In genomic region chr8:3647561-3647960, GRCm38 (mm10) we compare ENCODE assay signal across 25 mouse cellular contexts. TPM values are rescaled to one million over a fixed set of nuclear protein-coding genes. Genes with fewer than 3 reads are reported as not detected.
DNase-seq lines count a peak whose midpoint lies in the region; ATAC-seq and TF ChIP-seq lines count a peak whose summit lies in the region.
"Had no signal": no experiment of that assay in that cellular context is flagged by ENCODE, and none has a peak within 500 bp of the region (broad histone marks: within the 10 kb centered on the region; RNA-seq: fewer than 3 reads in every experiment).

No protein-coding gene starts in this region.

- ATAC-seq in liver, embryonic 16.5 days (ENCODE audit: low read depth), result no peak
- ATAC-seq in liver, embryonic 12.5 days, result no peak
- ATAC-seq: forebrain, embryonic 15.5 days had no signal

- H3K27me3 ChIP-seq in kidney, adult 2 months (replicated peaks; ENCODE audit: control insufficient read depth, insufficient read depth, low read length), result no peaks in the 10 kb centered on the region
- H3K27me3 ChIP-seq in liver, embryonic 16.5 days (ENCODE audit: control insufficient read depth, insufficient read depth, low read depth, low read length), result no peaks in the 10 kb centered on the region
- H3K27me3 ChIP-seq in liver, embryonic 12.5 days (replicated peaks), result peaks cover 11% of the 10 kb centered on the region; the same call in 1 of the 2 replicates
- H3K27me3 ChIP-seq: embryonic facial prominence, embryonic 12.5 days; forebrain, embryonic 15.5 days; hindbrain, embryonic 15.5 days had no signal

- no peak for TF ChIP-seq CTCF in kidney, adult 2 months (conservative IDR thresholded peaks at IDR 0.05; ENCODE audit: insufficient read depth, insufficient read length, low read depth, low read length)
- TF ChIP-seq CTCF in gastrocnemius, adult 2 months (IDR thresholded peaks at IDR 0.05), result no peak

- no peaks in the 10 kb centered on the region for H3K9me3 ChIP-seq in liver, embryonic 16.5 days (replicated peaks; ENCODE audit: control insufficient read depth, low read length)
- no peaks in the 10 kb centered on the region for H3K9me3 ChIP-seq in liver, embryonic 12.5 days (replicated peaks)
- H3K9me3 ChIP-seq: embryonic facial prominence, embryonic 12.5 days; forebrain, embryonic 15.5 days; heart, embryonic 13.5 days; hindbrain, embryonic 15.5 days had no signal

- TF ChIP-seq POLR2A in kidney, adult 2 months (IDR thresholded peaks at IDR 0.05; ENCODE audit: low read depth, low read length), result no peak

- WGBS in kidney, adult 2 months, result 36% methylated on average over 4 of the region's 4 CpGs
- WGBS in liver, embryonic 16.5 days (ENCODE audit: insufficient replicate concordance), result 51% methylated on average over 4 of the region's 4 CpGs
- 60% methylated on average over 4 of the region's 4 CpGs for WGBS in liver, embryonic 12.5 days (ENCODE audit: insufficient replicate concordance)
- 80% methylated on average over 4 of the region's 4 CpGs for WGBS in macrophage (ENCODE audit: missing documents)

- no peak overlapping the region for H3K4me3 ChIP-seq in kidney, adult 2 months (ENCODE audit: insufficient read depth, low read depth, low read length)
- H3K4me3 ChIP-seq in liver, embryonic 16.5 days (ENCODE audit: low read depth, low read length), result no peak overlapping the region
- H3K4me3 ChIP-seq in liver, embryonic 12.5 days, result no peak overlapping the region
- no peak overlapping the region for H3K4me3 ChIP-seq in macrophage (ENCODE audit: inconsistent target)
- H3K4me3 ChIP-seq in gastrocnemius, adult 2 months, result no peak overlapping the region
- H3K4me3 ChIP-seq: embryonic facial prominence, embryonic 12.5 days; forebrain, embryonic 15.5 days; heart, adult 2 months; heart, embryonic 13.5 days; hindbrain, embryonic 15.5 days had no signal

- peak; percentile 41 for DNase-seq in kidney, adult 2 months
- no peak for DNase-seq in kidney, adult 8-10 months
- peak; percentile 54 for DNase-seq in adipocyte (ENCODE audit: low spot score)
- no peak for DNase-seq in cerebellum, adult 9-10 months
- DNase-seq in gastrocnemius, adult 2 months, result no peak
- DNase-seq: cerebellum, adult 11 months; cerebellum, adult 8-10 months; cerebellum, postnatal 25 days; gastrocnemius, postnatal 10 days; heart, adult 2 months; heart, postnatal 36 days had no signal

- intact Hi-C loops in gastrocnemius, adult 2 months (cut with DNase I), result no loop called here

- no peaks in the 10 kb centered on the region for H3K4me1 ChIP-seq in kidney, adult 2 months (ENCODE audit: control insufficient read depth, insufficient read depth, low read length)
- H3K4me1 ChIP-seq in liver, embryonic 16.5 days (ENCODE audit: control insufficient read depth, low read depth, low read length), result no peaks in the 10 kb centered on the region; the same call in 1 of the 2 replicates
- no peaks in the 10 kb centered on the region for H3K4me1 ChIP-seq in liver, embryonic 12.5 days
- H3K4me1 ChIP-seq: embryonic facial prominence, embryonic 12.5 days; forebrain, embryonic 15.5 days; heart, embryonic 13.5 days; hindbrain, embryonic 15.5 days had no signal

- no peaks in the 10 kb centered on the region for H3K36me3 ChIP-seq in kidney, adult 2 months (ENCODE audit: control insufficient read depth, insufficient read depth, low read length)
- no peaks in the 10 kb centered on the region for H3K36me3 ChIP-seq in liver, embryonic 16.5 days (ENCODE audit: control insufficient read depth, insufficient read depth)
- H3K36me3 ChIP-seq in liver, embryonic 12.5 days, result peaks cover 7% of the 10 kb centered on the region
- H3K36me3 ChIP-seq in macrophage (ENCODE audit: inconsistent target), result peaks cover 11% of the 10 kb centered on the region; the same call in 1 of the 2 replicates
- H3K36me3 ChIP-seq: embryonic facial prominence, embryonic 12.5 days; forebrain, embryonic 15.5 days; hindbrain, embryonic 15.5 days had no signal

- H3K27ac ChIP-seq in kidney, adult 2 months (ENCODE audit: insufficient read depth, low read depth, low read length), result no peak overlapping the region
- H3K27ac ChIP-seq in liver, embryonic 16.5 days (ENCODE audit: low read length), result peak overlapping the region; percentile 37; the same call in 1 of the 2 replicates
- H3K27ac ChIP-seq in liver, embryonic 12.5 days, result no peak overlapping the region
- peak overlapping the region; percentile 86 for H3K27ac ChIP-seq in macrophage
- H3K27ac ChIP-seq in gastrocnemius, adult 2 months, result no peak overlapping the region
- H3K27ac ChIP-seq: embryonic facial prominence, embryonic 12.5 days; forebrain, embryonic 15.5 days; heart, adult 2 months; heart, embryonic 13.5 days; hindbrain, embryonic 15.5 days had no signal

- no peak overlapping the region for H3K4me2 ChIP-seq in liver, embryonic 16.5 days (ENCODE audit: low read depth, low read length)
- no peak overlapping the region for H3K4me2 ChIP-seq in liver, embryonic 12.5 days
- H3K4me2 ChIP-seq: embryonic facial prominence, embryonic 12.5 days; forebrain, embryonic 15.5 days; heart, embryonic 13.5 days; hindbrain, embryonic 15.5 days had no signal

- no peak overlapping the region for H3K9ac ChIP-seq in liver, embryonic 16.5 days (ENCODE audit: low read depth, low read length)
- no peak overlapping the region for H3K9ac ChIP-seq in liver, embryonic 12.5 days
- H3K9ac ChIP-seq: embryonic facial prominence, embryonic 12.5 days; forebrain, embryonic 15.5 days; heart, embryonic 13.5 days; hindbrain, embryonic 15.5 days had no signal

- no peaks in the 10 kb centered on the region for H3K79me2 ChIP-seq in macrophage (ENCODE audit: inconsistent target)

RNA-seq across cellular contexts. Expression of gene Retn, which starts 8.0 kb away (rescaled TPM):
- 47.2 and 76.9 TPM in 2 replicates for polyA plus RNA-seq in kidney, adult 2 months (2012; rRNA removed)
- 0.11 TPM in 1 of 2 replicates, not detected in the other for polyA plus RNA-seq in liver, embryonic 16.5 days (2015; fragmentation: Nextera tagmentation; extraction: Ambion mirVana)
- 0.14 and 0.20 TPM in 2 replicates for polyA plus RNA-seq in liver, embryonic 12.5 days (2016; fragmentation: Nextera tagmentation; extraction: Ambion mirVana)
- under 1 TPM in 1 of 26 experiments, not detected in 25; 0.99 TPM for total RNA-seq in macrophage (2018; cell fraction: chromatin; rRNA removed)
- not detected for total RNA-seq in macrophage (2018; cell fraction: cytosol; rRNA removed)
- under 1 TPM in 1 of 26 experiments, not detected in 25; 0.89 TPM for total RNA-seq in macrophage (2018; cell fraction: nucleus; rRNA removed)
- polyA plus RNA-seq in macrophage (2018), result not detected in 3 replicates
- 1 to 10 TPM in 1 of 2 experiments, under 1 TPM in 1; 0.87 to 3.0 TPM for total RNA-seq in gastrocnemius, adult 2 months (2021)
- polyA plus RNA-seq: C2C12; forebrain, embryonic 15.5 days; heart, embryonic 13.5 days; heart, postnatal 0 days; hindbrain, embryonic 11.5 days had no signal

RNA-seq across cellular contexts. Expression of gene Stxbp2, which starts 16.8 kb away (rescaled TPM):
- polyA plus RNA-seq in kidney, adult 2 months (2012; rRNA removed), result 169 and 173 TPM in 2 replicates
- polyA plus RNA-seq in liver, embryonic 16.5 days (2015; fragmentation: Nextera tagmentation; extraction: Ambion mirVana), result 48.6 and 50.9 TPM in 2 replicates
- 71.7 and 76.5 TPM in 2 replicates for polyA plus RNA-seq in liver, embryonic 12.5 days (2016; fragmentation: Nextera tagmentation; extraction: Ambion mirVana)
- total RNA-seq in macrophage (2018; cell fraction: chromatin; rRNA removed), result 100 to 1,000 TPM; 464 to 917 (median 687) TPM
- 100 to 1,000 TPM in 24 of 26 experiments, 10 to 100 TPM in 2; 99.0 to 162 (median 127) TPM for total RNA-seq in macrophage (2018; cell fraction: cytosol; rRNA removed)
- total RNA-seq in macrophage (2018; cell fraction: nucleus; rRNA removed), result 100 to 1,000 TPM; 220 to 729 (median 402) TPM
- 121 to 243 TPM (median 173 TPM) in 3 replicates for polyA plus RNA-seq in macrophage (2018)
- total RNA-seq in gastrocnemius, adult 2 months (2021), result 1 to 10 TPM; 2.7 to 5.5 TPM

RNA-seq across cellular contexts. Expression of gene Mcemp1, which starts 18.0 kb away (rescaled TPM):
- 0.10 and 0.53 TPM in 2 replicates for polyA plus RNA-seq in kidney, adult 2 months (2012; rRNA removed)
- polyA plus RNA-seq in liver, embryonic 16.5 days (2015; fragmentation: Nextera tagmentation; extraction: Ambion mirVana), result 7.7 and 8.2 TPM in 2 replicates
- polyA plus RNA-seq in liver, embryonic 12.5 days (2016; fragmentation: Nextera tagmentation; extraction: Ambion mirVana), result 0.91 and 0.97 TPM in 2 replicates
- under 1 TPM in 2 of 26 experiments, not detected in 24; 0.48 to 0.49 TPM for total RNA-seq in macrophage (2018; cell fraction: chromatin; rRNA removed)
- total RNA-seq in macrophage (2018; cell fraction: cytosol; rRNA removed), result under 1 TPM in 25 of 26 experiments, not detected in 1; 0.25 to 0.99 (median 0.52) TPM
- under 1 TPM in 14 of 26 experiments, not detected in 12; 0.34 to 0.96 (median 0.47) TPM for total RNA-seq in macrophage (2018; cell fraction: nucleus; rRNA removed)
- 0.22 to 0.92 TPM (median 0.34 TPM) in 3 replicates for polyA plus RNA-seq in macrophage (2018)
- total RNA-seq in gastrocnemius, adult 2 months (2021), result not detected
- total RNA-seq: MEL had no signal
- polyA plus RNA-seq: C2C12; heart, embryonic 13.5 days had no signal

RNA-seq across cellular contexts. Expression of gene Pcp2, which starts 22.2 kb away (rescaled TPM):
- not detected in 2 replicates for polyA plus RNA-seq in kidney, adult 2 months (2012; rRNA removed)
- 0.07 TPM in 1 of 2 replicates, not detected in the other for polyA plus RNA-seq in liver, embryonic 16.5 days (2015; fragmentation: Nextera tagmentation; extraction: Ambion mirVana)
- 0.11 TPM in 1 of 2 replicates, not detected in the other for polyA plus RNA-seq in liver, embryonic 12.5 days (2016; fragmentation: Nextera tagmentation; extraction: Ambion mirVana)
- not detected for total RNA-seq in macrophage (2018; cell fraction: chromatin; rRNA removed)
- not detected for total RNA-seq in macrophage (2018; cell fraction: cytosol; rRNA removed)
- not detected for total RNA-seq in macrophage (2018; cell fraction: nucleus; rRNA removed)
- not detected in 3 replicates for polyA plus RNA-seq in macrophage (2018)
- not detected for total RNA-seq in gastrocnemius, adult 2 months (2021)
- total RNA-seq: adrenal gland, adult 18-20 months; adrenal gland, postnatal 14 days; gastrocnemius, postnatal 10 days; heart, adult 2 months; heart, postnatal 36 days had no signal
- polyA plus RNA-seq: cortical plate, adult 2 months; heart, adult 2 months; heart, embryonic 13.5 days; heart, postnatal 0 days had no signal

RNA-seq across cellular contexts. Expression of gene Fcor, which starts 24.6 kb away (rescaled TPM):
- polyA plus RNA-seq in kidney, adult 2 months (2012; rRNA removed), result 15.1 and 15.5 TPM in 2 replicates
- 3.9 and 4.0 TPM in 2 replicates for polyA plus RNA-seq in liver, embryonic 16.5 days (2015; fragmentation: Nextera tagmentation; extraction: Ambion mirVana)
- 2.8 and 3.2 TPM in 2 replicates for polyA plus RNA-seq in liver, embryonic 12.5 days (2016; fragmentation: Nextera tagmentation; extraction: Ambion mirVana)
- not detected for total RNA-seq in macrophage (2018; cell fraction: chromatin; rRNA removed)
- 1 to 10 TPM in 7 of 26 experiments, under 1 TPM in 9, not detected in 10; 0.51 to 1.9 (median 0.83) TPM for total RNA-seq in macrophage (2018; cell fraction: cytosol; rRNA removed)
- not detected for total RNA-seq in macrophage (2018; cell fraction: nucleus; rRNA removed)
- 1.5 to 1.9 TPM in 2 of 3 replicates, not detected in the other for polyA plus RNA-seq in macrophage (2018)
- not detected for total RNA-seq in gastrocnemius, adult 2 months (2021)
- total RNA-seq: MEL had no signal

Comparison
In these comparisons a context has a peak if more than half of its experiments do, and no peak if none do; other contexts are left out.
1. DNase-seq: peak in kidney, adult 2 months (single experiment) and adipocyte (single experiment); none in kidney, adult 8-10 months (0 of 2), cerebellum, adult 9-10 months (single experiment) and gastrocnemius, adult 2 months (single experiment).
2. H3K27ac ChIP-seq: peak in liver, embryonic 16.5 days (single experiment) and macrophage (single experiment); none in kidney, adult 2 months (single experiment), liver, embryonic 12.5 days (single experiment) and gastrocnemius, adult 2 months (single experiment).
3. RNA of gene Retn, which starts 8.0 kb away (polyA plus RNA-seq): 47.2 to 76.9 TPM in kidney, adult 2 months; 0.14 to 0.20 TPM in liver, embryonic 12.5 days, 0.11 TPM in liver, embryonic 16.5 days and not detected in macrophage; every median in the first group is over 10 times any median in the second.